ENCODE assay signal across 30 mouse cellular contexts in the genomic region with DNA sequence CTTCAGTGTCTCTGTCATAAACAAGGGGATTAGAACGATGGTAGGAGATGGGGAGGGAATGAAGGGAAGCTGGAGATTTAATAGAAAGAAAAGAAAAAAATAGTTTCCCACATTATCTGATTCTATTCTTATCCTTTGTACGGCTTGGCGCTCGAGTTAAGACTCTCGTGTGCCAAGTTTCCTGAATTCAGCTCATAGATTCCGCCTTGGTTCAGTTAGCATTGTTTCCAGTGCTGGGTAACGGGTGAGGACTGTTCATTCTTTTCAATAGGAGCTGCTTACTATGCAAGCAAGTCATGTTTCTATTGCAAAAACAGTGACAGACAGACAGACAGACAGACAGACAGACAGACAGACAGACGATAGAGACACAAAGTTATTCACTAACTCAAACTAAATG. TPM values are rescaled to one million over a fixed set of nuclear protein-coding genes. Genes with fewer than 3 reads are reported as not detected.
DNase-seq lines count a peak whose midpoint lies in the region; ATAC-seq and TF ChIP-seq lines count a peak whose summit lies in the region.
"Had no signal": no experiment of that assay in that cellular context is flagged by ENCODE, and none has a peak within 500 bp of the region (broad histone marks: within the 10 kb centered on the region; RNA-seq: fewer than 3 reads in every experiment).

No protein-coding gene starts in this region.

- no peak overlapping the region for H3K4me3 ChIP-seq in forebrain, embryonic 16.5 days (replicated peaks; ENCODE audit: low read length)
- no peak overlapping the region for H3K4me3 ChIP-seq in forebrain, embryonic 13.5 days
- H3K4me3 ChIP-seq in layer of hippocampus, adult 2 months = no peak overlapping the region; the same call in 1 of the 2 replicates
- no peak overlapping the region for H3K4me3 ChIP-seq in midbrain, postnatal 0 days (ENCODE audit: low read depth, low read length)
- H3K4me3 ChIP-seq in midbrain, embryonic 10.5 days = no peak overlapping the region
- H3K4me3 ChIP-seq: gastrocnemius, adult 2 months; heart, adult 2 months; heart, embryonic 12.5 days; liver, embryonic 15.5 days; neural tube, embryonic 13.5 days had no signal

- TF ChIP-seq CTCF in layer of hippocampus, adult 2 months (conservative IDR thresholded peaks at IDR 0.05) = no peak
- TF ChIP-seq CTCF in midbrain, postnatal 0 days (IDR thresholded peaks at IDR 0.05) = no peak

- H3K9ac ChIP-seq in forebrain, embryonic 16.5 days (replicated peaks; ENCODE audit: low read depth, low read length) = no peak overlapping the region
- H3K9ac ChIP-seq in forebrain, embryonic 13.5 days = no peak overlapping the region
- no peak overlapping the region for H3K9ac ChIP-seq in midbrain, postnatal 0 days (replicated peaks; ENCODE audit: low read length, poor library complexity, severe bottlenecking)
- H3K9ac ChIP-seq: heart, embryonic 12.5 days; hindbrain, embryonic 14.5 days; liver, embryonic 15.5 days; lung, embryonic 14.5 days; neural tube, embryonic 13.5 days had no signal

- H3K4me1 ChIP-seq in forebrain, embryonic 16.5 days (replicated peaks; ENCODE audit: control insufficient read depth, insufficient read depth, low read length) = peaks cover 9% of the 10 kb centered on the region
- peaks cover 6% of the 10 kb centered on the region; the same call in 1 of the 2 replicates for H3K4me1 ChIP-seq in forebrain, embryonic 13.5 days
- no peaks in the 10 kb centered on the region for H3K4me1 ChIP-seq in midbrain, postnatal 0 days (ENCODE audit: insufficient read depth, low read length)
- 0 out of 2 replicates have a peak, but pooled peaks cover 3% of the 10 kb centered on the region for H3K4me1 ChIP-seq in midbrain, embryonic 10.5 days
- H3K4me1 ChIP-seq: heart, embryonic 12.5 days; liver, embryonic 15.5 days; neural tube, embryonic 13.5 days had no signal

- H3K36me3 ChIP-seq in forebrain, embryonic 16.5 days (ENCODE audit: control insufficient read depth, insufficient read depth) = no peaks in the 10 kb centered on the region
- H3K36me3 ChIP-seq in forebrain, embryonic 13.5 days (ENCODE audit: poor library complexity, severe bottlenecking) = no peaks in the 10 kb centered on the region
- H3K36me3 ChIP-seq in midbrain, postnatal 0 days (ENCODE audit: insufficient read depth, low read length) = no peaks in the 10 kb centered on the region
- no peaks in the 10 kb centered on the region for H3K36me3 ChIP-seq in midbrain, embryonic 10.5 days
- H3K36me3 ChIP-seq: heart, embryonic 12.5 days; liver, embryonic 15.5 days; neural tube, embryonic 13.5 days had no signal

- no peaks in the 10 kb centered on the region for H3K9me3 ChIP-seq in forebrain, embryonic 16.5 days (ENCODE audit: control insufficient read depth, low read length)
- no peaks in the 10 kb centered on the region for H3K9me3 ChIP-seq in forebrain, embryonic 13.5 days (replicated peaks)
- no peaks in the 10 kb centered on the region for H3K9me3 ChIP-seq in midbrain, postnatal 0 days (ENCODE audit: low read length)
- no peaks in the 10 kb centered on the region for H3K9me3 ChIP-seq in midbrain, embryonic 10.5 days (replicated peaks)
- H3K9me3 ChIP-seq: heart, embryonic 12.5 days; liver, embryonic 15.5 days; neural tube, embryonic 13.5 days had no signal

- 0 out of 2 replicates have a peak overlapping the region, but pooled peaks have one; percentile 9 for H3K4me2 ChIP-seq in forebrain, embryonic 16.5 days (ENCODE audit: low read length)
- no peak overlapping the region for H3K4me2 ChIP-seq in forebrain, embryonic 13.5 days
- no peak overlapping the region for H3K4me2 ChIP-seq in midbrain, postnatal 0 days (ENCODE audit: low read depth, low read length, poor library complexity, severe bottlenecking)
- H3K4me2 ChIP-seq: heart, embryonic 12.5 days; hindbrain, embryonic 14.5 days; liver, embryonic 15.5 days; lung, embryonic 14.5 days; neural tube, embryonic 13.5 days had no signal

- 13% methylated on average over 8 of the region's 8 CpGs for WGBS in forebrain, embryonic 16.5 days
- WGBS in forebrain, embryonic 13.5 days = 22% methylated on average over 8 of the region's 8 CpGs
- WGBS in midbrain, postnatal 0 days = 44% methylated on average over 8 of the region's 8 CpGs
- 70% methylated on average over 8 of the region's 8 CpGs for WGBS in midbrain, embryonic 10.5 days

- peak; percentile 2 to 14 for DNase-seq in layer of hippocampus, adult 2 months (ENCODE audit: low spot score in 2 of 2)
- no peak for DNase-seq in layer of hippocampus, adult 9-10 months (ENCODE audit: low spot score)
- peak; percentile 32 for DNase-seq in midbrain, postnatal 0 days (ENCODE audit: low spot score)
- no peak for DNase-seq in midbrain, embryonic 10.5 days (ENCODE audit: low spot score)
- peak; percentile 26 for DNase-seq in layer of hippocampus, adult 9-11 months
- DNase-seq in B cell, adult 2 months = no peak
- DNase-seq: adrenal gland, postnatal 25 days; cerebellum, postnatal 14 days; gastrocnemius, adult 2 months; heart, adult 2 months; heart, postnatal 4 days; kidney, adult 11 months; kidney, postnatal 14 days; lung, embryonic 14.5 days; lung, postnatal 14 days; thymus, adult 2 months; thymus, postnatal 36 days had no signal

- H3K27ac ChIP-seq in forebrain, embryonic 16.5 days (ENCODE audit: low read length) = 0 out of 2 replicates have a peak overlapping the region, but pooled peaks have one; percentile 1
- no peak overlapping the region for H3K27ac ChIP-seq in forebrain, embryonic 13.5 days
- H3K27ac ChIP-seq in layer of hippocampus, adult 2 months = peak overlapping the region; percentile 39; the same call in 1 of the 2 replicates
- H3K27ac ChIP-seq in midbrain, postnatal 0 days (ENCODE audit: low read depth, low read length) = no peak overlapping the region
- H3K27ac ChIP-seq in midbrain, embryonic 10.5 days (replicated peaks) = no peak overlapping the region
- H3K27ac ChIP-seq: gastrocnemius, adult 2 months; heart, adult 2 months; hindbrain, embryonic 14.5 days; liver, embryonic 15.5 days; neural tube, embryonic 13.5 days; stomach, postnatal 0 days had no signal

- no peaks in the 10 kb centered on the region for H3K27me3 ChIP-seq in forebrain, embryonic 16.5 days (replicated peaks; ENCODE audit: control insufficient read depth, insufficient read depth, low read length)
- no peaks in the 10 kb centered on the region for H3K27me3 ChIP-seq in forebrain, embryonic 13.5 days
- no peaks in the 10 kb centered on the region for H3K27me3 ChIP-seq in midbrain, postnatal 0 days (ENCODE audit: insufficient read depth, low read length)
- no peaks in the 10 kb centered on the region for H3K27me3 ChIP-seq in midbrain, embryonic 10.5 days (ENCODE audit: low read depth, poor library complexity, severe bottlenecking)
- H3K27me3 ChIP-seq: heart, embryonic 12.5 days; liver, embryonic 15.5 days; neural tube, embryonic 13.5 days had no signal

- ATAC-seq in forebrain, embryonic 16.5 days = peak; percentile 38; the same call in 1 of the 2 replicates
- no peak for ATAC-seq in forebrain, embryonic 13.5 days
- ATAC-seq in midbrain, postnatal 0 days (ENCODE audit: low FRiP score) = no peak
- ATAC-seq: CD4-positive, CD25-positive, alpha-beta regulatory T cell, adult 4 months; inflammation-experienced regulatory T-cells, adult 6 months had no signal

RNA-seq across cellular contexts. Expression of a gene that starts 41.9 kb away (rescaled TPM):
- polyA plus RNA-seq in forebrain, embryonic 16.5 days (2015; fragmentation: Nextera tagmentation; extraction: Ambion mirVana) = not detected in 2 replicates
- not detected in 2 replicates for polyA plus RNA-seq in forebrain, embryonic 13.5 days (2015; fragmentation: Nextera tagmentation; extraction: Ambion mirVana)
- not detected for total RNA-seq in layer of hippocampus, adult 2 months (2021)
- 0.05 TPM in 1 of 2 replicates, not detected in the other for total RNA-seq in midbrain, postnatal 0 days (2014; rRNA removed)
- 0.10 TPM in 2 replicates for polyA plus RNA-seq in midbrain, postnatal 0 days (2015; fragmentation: Nextera tagmentation; extraction: Ambion mirVana)
- polyA plus RNA-seq in midbrain, embryonic 10.5 days (2016; fragmentation: Nextera tagmentation; extraction: Ambion mirVana) = not detected in 2 replicates
- total RNA-seq: adrenal gland, postnatal 25 days; heart, postnatal 4 days had no signal
- polyA plus RNA-seq: CD4-positive, CD25-positive, alpha-beta regulatory T cell, adult 4 months; heart, embryonic 12.5 days; heart, postnatal 0 days; hindbrain, embryonic 14.5 days; kidney, embryonic 14.5 days; limb, embryonic 11.5 days; liver, embryonic 15.5 days; lung, embryonic 14.5 days; spleen, adult 2 months; stomach, postnatal 0 days had no signal

Comparison
In these comparisons a context has a peak if more than half of its experiments do, and no peak if none do; other contexts are left out.
1. H3K27ac ChIP-seq: peak in forebrain, embryonic 16.5 days (single experiment) and layer of hippocampus, adult 2 months (single experiment); none in forebrain, embryonic 13.5 days (single experiment), midbrain, postnatal 0 days (single experiment) and midbrain, embryonic 10.5 days (single experiment).
2. DNase-seq: peak in layer of hippocampus, adult 2 months (2 of 2), midbrain, postnatal 0 days (single experiment) and layer of hippocampus, adult 9-11 months (single experiment); none in layer of hippocampus, adult 9-10 months (single experiment), midbrain, embryonic 10.5 days (single experiment) and B cell, adult 2 months (0 of 2).